In the genomic region with DNA sequence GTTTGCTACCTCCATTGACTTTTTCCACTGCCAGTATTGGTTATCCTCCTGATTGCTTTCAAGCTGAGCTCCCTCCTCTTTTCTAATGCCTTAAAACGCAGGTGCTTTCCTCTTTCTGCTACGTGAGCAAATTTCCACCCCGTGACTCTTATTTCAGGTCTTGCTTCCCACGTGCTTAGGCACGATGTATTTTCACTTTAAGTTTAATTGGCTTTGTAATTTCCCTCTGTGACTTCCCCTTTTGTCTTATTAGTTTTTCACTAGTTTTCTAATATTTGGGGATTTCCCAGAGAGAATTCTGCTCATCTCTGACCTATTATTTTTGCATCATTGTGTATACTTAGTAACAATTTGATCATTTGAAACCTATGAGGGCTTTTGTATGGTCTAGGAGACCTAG, we compare ENCODE assay signal across 25 mouse cellular contexts. TPM values are rescaled to one million over a fixed set of nuclear protein-coding genes. Genes with fewer than 3 reads are reported as not detected.
A peak's percentile ranks its signal among the peaks of the same experiment; 100 is the strongest.
DNase-seq lines count a peak whose midpoint lies in the region; ATAC-seq and TF ChIP-seq lines count a peak whose summit lies in the region.
"Had no signal": no experiment of that assay in that cellular context is flagged by ENCODE, and none has a peak within 500 bp of the region (broad histone marks: within the 10 kb centered on the region; RNA-seq: fewer than 3 reads in every experiment).

No protein-coding gene starts in this region.

- H3K9me3 ChIP-seq in MEL (replicated peaks; ENCODE audit: insufficient read depth, low read length) = no peaks in the 10 kb centered on the region
- H3K9me3 ChIP-seq in forebrain, embryonic 11.5 days (ENCODE audit: control insufficient read depth, low read length) = no peaks in the 10 kb centered on the region
- H3K9me3 ChIP-seq: embryonic facial prominence, embryonic 13.5 days; forebrain, embryonic 12.5 days; limb, embryonic 12.5 days; liver, embryonic 15.5 days had no signal

- WGBS in forebrain, embryonic 11.5 days = 83% methylated on average over 5 of the region's 5 CpGs

- no peak for TF ChIP-seq CTCF in MEL (IDR thresholded peaks at IDR 0.05 in 2 of 3, conservative IDR thresholded peaks at IDR 0.05 in 1 of 3; ENCODE audit: control insufficient read depth in 1 of 3, insufficient read depth in 1 of 3, low read depth in 2 of 3, low read length in 3 of 3, poor library complexity in 1 of 3, severe bottlenecking in 1 of 3)

- H3K9ac ChIP-seq in MEL (ENCODE audit: control insufficient read depth, low read depth, low read length, poor library complexity, severe bottlenecking) = no peak overlapping the region
- no peak overlapping the region for H3K9ac ChIP-seq in forebrain, embryonic 11.5 days (ENCODE audit: low read length)
- H3K9ac ChIP-seq: embryonic facial prominence, embryonic 13.5 days; forebrain, embryonic 12.5 days; forebrain, postnatal 0 days; limb, embryonic 12.5 days; liver, embryonic 15.5 days; lung, embryonic 14.5 days had no signal

- no peak for TF ChIP-seq RAD21 in MEL (IDR thresholded peaks at IDR 0.05; ENCODE audit: low read depth, low read length)

- no peak for TF ChIP-seq POLR2A in MEL (IDR thresholded peaks at IDR 0.05; ENCODE audit: control insufficient read depth in 1 of 2, insufficient read depth in 1 of 2, low read depth in 1 of 2, low read length in 2 of 2, poor library complexity in 1 of 2)

- no peaks in the 10 kb centered on the region for H3K79me2 ChIP-seq in MEL (ENCODE audit: control insufficient read depth, insufficient read depth, low read length, poor library complexity)

- no peak for ATAC-seq in forebrain, embryonic 11.5 days (replicated peaks; ENCODE audit: low FRiP score)
- ATAC-seq: forebrain, postnatal 0 days; hindbrain, embryonic 16.5 days; intestine, postnatal 0 days had no signal

- no peaks in the 10 kb centered on the region for H3K36me3 ChIP-seq in MEL (ENCODE audit: control insufficient read depth in 1 of 2, insufficient read depth in 2 of 2, low read length in 2 of 2)
- no peaks in the 10 kb centered on the region for H3K36me3 ChIP-seq in forebrain, embryonic 11.5 days (ENCODE audit: control insufficient read depth, insufficient read depth, low read length)
- H3K36me3 ChIP-seq: embryonic facial prominence, embryonic 13.5 days; forebrain, embryonic 12.5 days; limb, embryonic 12.5 days; liver, embryonic 15.5 days had no signal

- H3K27me3 ChIP-seq in MEL (ENCODE audit: control insufficient read depth in 1 of 2, insufficient read depth in 2 of 2, low read length in 2 of 2) = no peaks in the 10 kb centered on the region
- no peaks in the 10 kb centered on the region for H3K27me3 ChIP-seq in forebrain, embryonic 11.5 days (ENCODE audit: control insufficient read depth, insufficient read depth, low read length)
- H3K27me3 ChIP-seq: embryonic facial prominence, embryonic 13.5 days; forebrain, embryonic 12.5 days; limb, embryonic 12.5 days; liver, embryonic 15.5 days had no signal

- no peak overlapping the region for H3K4me3 ChIP-seq in MEL (ENCODE audit: control insufficient read depth in 1 of 2, insufficient read depth in 1 of 2, low read depth in 2 of 2, low read length in 2 of 2)
- no peak overlapping the region for H3K4me3 ChIP-seq in forebrain, embryonic 11.5 days (ENCODE audit: low read depth, low read length)
- H3K4me3 ChIP-seq: embryonic facial prominence, embryonic 13.5 days; forebrain, embryonic 12.5 days; limb, embryonic 12.5 days; liver, embryonic 15.5 days had no signal

- no peak for TF ChIP-seq EP300 in MEL (IDR thresholded peaks at IDR 0.05; ENCODE audit: low read depth in 1 of 2, low read length in 2 of 2)

- no peak overlapping the region for H3K27ac ChIP-seq in MEL (ENCODE audit: control insufficient read depth, low read depth, low read length)
- H3K27ac ChIP-seq in forebrain, embryonic 11.5 days (ENCODE audit: low read depth, low read length) = no peak overlapping the region
- H3K27ac ChIP-seq: embryonic facial prominence, embryonic 13.5 days; forebrain, embryonic 12.5 days; limb, embryonic 12.5 days; liver, embryonic 15.5 days; stomach, postnatal 0 days had no signal

- DNase-seq in CD4-positive, CD25-positive, alpha-beta regulatory T cell, adult 2 months (ENCODE audit: low read depth, low spot score) = peak; percentile 77
- DNase-seq in MEL (ENCODE audit: low read depth, low spot score) = peak; percentile 23
- DNase-seq in induced T-regulatory cell, adult 2 months (ENCODE audit: low read depth) = peak; percentile 62
- no peak for DNase-seq in adrenal gland, postnatal 10 days
- DNase-seq in yolk sac, embryonic 10.5 days (ENCODE audit: low spot score) = no peak
- DNase-seq in forebrain, embryonic 11.5 days (ENCODE audit: low spot score) = no peak
- DNase-seq: adrenal gland, postnatal 14 days; cerebellum, adult 11-12 months; cerebellum, adult 9-11 months; forebrain, postnatal 0 days; gastrocnemius, postnatal 10 days; kidney, adult 9 months; kidney, postnatal 14 days; lung, embryonic 14.5 days; lung, postnatal 14 days; midbrain, embryonic 14.5 days; thymus, adult 2 months; thymus, postnatal 36 days had no signal

- no peaks in the 10 kb centered on the region for H3K4me1 ChIP-seq in MEL (ENCODE audit: control insufficient read depth in 1 of 2, insufficient read depth in 2 of 2, low read length in 2 of 2)
- no peaks in the 10 kb centered on the region for H3K4me1 ChIP-seq in forebrain, embryonic 11.5 days (replicated peaks; ENCODE audit: control insufficient read depth, insufficient read depth, low read length)
- H3K4me1 ChIP-seq: embryonic facial prominence, embryonic 13.5 days; forebrain, embryonic 12.5 days; limb, embryonic 12.5 days; liver, embryonic 15.5 days had no signal

- H3K4me2 ChIP-seq in forebrain, embryonic 11.5 days (ENCODE audit: low read depth, low read length, severe bottlenecking) = no peak overlapping the region
- H3K4me2 ChIP-seq: embryonic facial prominence, embryonic 13.5 days; forebrain, embryonic 12.5 days; limb, embryonic 12.5 days; liver, embryonic 15.5 days; lung, embryonic 14.5 days had no signal

TF ChIP-seq in MEL, 35 proteins besides CTCF, POLR2A, EP300 and RAD21:
- TF ChIP-seq MYC (IDR thresholded peaks at IDR 0.05; ENCODE audit: low read depth, low read length) = peak; percentile 38; the same call in 1 of the 2 replicates
- TF ChIP-seq POLR2AphosphoS5 (IDR thresholded peaks at IDR 0.05; ENCODE audit: borderline replicate concordance, low read depth, low read length) = no peak
- peak; percentile 63 for TF ChIP-seq MAX (IDR thresholded peaks at IDR 0.05; ENCODE audit: low read length)
- no peak for TF ChIP-seq CHD1 (IDR thresholded peaks at IDR 0.05; ENCODE audit: low read depth, low read length)
TF ChIP-seq in MEL: peak in this region for 2.

RNA-seq across cellular contexts. Expression of a gene that starts 44.8 kb away (rescaled TPM):
- total RNA-seq in MEL (2012; rRNA removed) = 23.0 and 33.8 TPM in 2 replicates
- polyA plus RNA-seq in MEL (2012; ENCODE audit: insufficient read depth in 1 of 2, insufficient read length in 2 of 2, low read depth in 1 of 2, low replicate concordance in 2 of 2, missing spikeins in 1 of 2) = 10 to 100 TPM; 40.9 to 74.6 TPM
- total RNA-seq in adrenal gland, postnatal 10 days (2021) = 100 to 1,000 TPM in 1 of 2 experiments, 10 to 100 TPM in 1; 89.7 to 171 TPM
- 38.4 and 38.8 TPM in 2 replicates for polyA plus RNA-seq in forebrain, embryonic 11.5 days (2014; fragmentation: Nextera tagmentation; extraction: Ambion mirVana)

Comparison
In these comparisons a context has a peak if more than half of its experiments do, and no peak if none do; other contexts are left out.
1. DNase-seq: peak in CD4-positive, CD25-positive, alpha-beta regulatory T cell, adult 2 months (single experiment), MEL (single experiment) and induced T-regulatory cell, adult 2 months (single experiment); none in adrenal gland, postnatal 10 days (single experiment), yolk sac, embryonic 10.5 days (single experiment) and forebrain, embryonic 11.5 days (single experiment).